Mouse (Mus musculus) ES-E14 (cell line): ENCODE results near the gene Foxc1.

Experiments used
- CHD2 ChIP-seq: IDR thresholded peaks from 2 replicates; pipeline ENCODE4 v1.6.1; 2014; ENCODE audit warnings: mild to moderate bottlenecking, low read depth, low read length, inconsistent platforms
- HCFC1 ChIP-seq: IDR thresholded peaks from 2 replicates; pipeline ENCODE4 v1.6.1; 2012; ENCODE audit warnings: low read length, inconsistent platforms, borderline replicate concordance; ENCODE audit not compliant: insufficient read depth

- TF ChIP-seq HCFC1 (no peak), CHD2 (no peak)
Measured at GRCm38 (mm10) chr13:31809701-31810100, 3.3 kb downstream of the Foxc1 start.
